In genomic region chr12:86885336-86885735, GRCm38 (mm10) we compare ENCODE assay signal across 8 mouse cellular contexts. TPM values are rescaled to one million over a fixed set of nuclear protein-coding genes. Genes with fewer than 3 reads are reported as not detected.
DNase-seq lines count a peak whose midpoint lies in the region; ATAC-seq and TF ChIP-seq lines count a peak whose summit lies in the region.

No protein-coding gene starts in this region.

- H3K27ac ChIP-seq in heart, embryonic 10.5 days: peak overlapping the region; percentile 97
- peak overlapping the region; percentile 75; the same call in 1 of the 2 replicates for H3K27ac ChIP-seq in ES-E14 (ENCODE audit: insufficient read depth, low read depth, low read length, poor library complexity, severe bottlenecking)
- peak overlapping the region; percentile 100 for H3K27ac ChIP-seq in heart, postnatal 0 days (ENCODE audit: low read depth)
- H3K27ac ChIP-seq in liver, embryonic 16.5 days (ENCODE audit: low read length): peak overlapping the region; percentile 61

- peaks cover 9% of the 10 kb centered on the region for H3K36me3 ChIP-seq in heart, embryonic 10.5 days
- peaks cover 22% of the 10 kb centered on the region for H3K36me3 ChIP-seq in ES-E14 (ENCODE audit: control insufficient read depth, insufficient read depth, low read length, poor library complexity, severe bottlenecking)
- 0 out of 2 replicates have a peak, but pooled peaks cover 4% of the 10 kb centered on the region for H3K36me3 ChIP-seq in heart, postnatal 0 days (replicated peaks; ENCODE audit: control insufficient read depth, insufficient read depth, low read length)
- H3K36me3 ChIP-seq in liver, embryonic 16.5 days (ENCODE audit: control insufficient read depth, insufficient read depth): no peaks in the 10 kb centered on the region

- H3K27me3 ChIP-seq in heart, embryonic 10.5 days (ENCODE audit: insufficient read depth, poor library complexity, severe bottlenecking): 0 out of 2 replicates have a peak, but pooled peaks cover 10% of the 10 kb centered on the region
- H3K27me3 ChIP-seq in heart, postnatal 0 days (ENCODE audit: control insufficient read depth, insufficient read depth, low read length): 0 out of 2 replicates have a peak, but pooled peaks cover 3% of the 10 kb centered on the region
- H3K27me3 ChIP-seq in liver, embryonic 16.5 days (ENCODE audit: control insufficient read depth, insufficient read depth, low read depth, low read length): peaks cover 78% of the 10 kb centered on the region

- in situ Hi-C loops in ES-E14 (cut with MboI; ENCODE audit: low sequenced_read_pairs in 2 of 2, unreplicated experiment in 2 of 2): no loop called here

- peak overlapping the region; percentile 94 for H3K4me3 ChIP-seq in heart, embryonic 10.5 days
- peak overlapping the region; percentile 45 to 56 for H3K4me3 ChIP-seq in ES-E14 (ENCODE audit: insufficient read depth in 1 of 2, low read depth in 1 of 2, low read length in 2 of 2, poor library complexity in 1 of 2, severe bottlenecking in 1 of 2)
- peak overlapping the region; percentile 87 for H3K4me3 ChIP-seq in heart, postnatal 0 days (ENCODE audit: low read depth, low read length)
- peak overlapping the region; percentile 64 for H3K4me3 ChIP-seq in liver, embryonic 16.5 days (ENCODE audit: low read depth, low read length)

- no peaks in the 10 kb centered on the region for H3K9me3 ChIP-seq in heart, embryonic 10.5 days
- H3K9me3 ChIP-seq in ES-E14 (ENCODE audit: control insufficient read depth, insufficient read depth, low read depth, low read length): no peaks in the 10 kb centered on the region
- no peaks in the 10 kb centered on the region for H3K9me3 ChIP-seq in heart, postnatal 0 days (replicated peaks; ENCODE audit: control insufficient read depth, low read length)
- H3K9me3 ChIP-seq in liver, embryonic 16.5 days (replicated peaks; ENCODE audit: control insufficient read depth, low read length): no peaks in the 10 kb centered on the region

- no peak for ATAC-seq in heart, postnatal 0 days (ENCODE audit: insufficient read depth, low read depth)
- no peak for ATAC-seq in liver, embryonic 16.5 days (ENCODE audit: low read depth)

- no peak for TF ChIP-seq EP300 in heart, postnatal 0 days (IDR thresholded peaks at IDR 0.05; ENCODE audit: low read depth)

- H3K9ac ChIP-seq in ES-E14 (ENCODE audit: insufficient read depth, low read depth, low read length, poor library complexity, severe bottlenecking): peak overlapping the region; percentile 5; the same call in 1 of the 2 replicates
- peak overlapping the region; percentile 55 for H3K9ac ChIP-seq in heart, postnatal 0 days (replicated peaks; ENCODE audit: low read depth, low read length)
- H3K9ac ChIP-seq in liver, embryonic 16.5 days (ENCODE audit: low read depth, low read length): no peak overlapping the region

- no peak for DNase-seq in heart, embryonic 10.5 days (ENCODE audit: low spot score)
- DNase-seq in heart, postnatal 4 days: no peak
- DNase-seq in ES-E14 (ENCODE audit: low read depth, low spot score): no peak
- no peak for DNase-seq in heart, postnatal 0 days (ENCODE audit: low spot score)
- no peak for DNase-seq in right cerebral cortex, postnatal 36 days (ENCODE audit: low spot score in 2 of 2)
- no peak for DNase-seq in thymus, postnatal 0 days (ENCODE audit: low spot score)
- no peak for DNase-seq in frontal cortex, postnatal 25 days (ENCODE audit: low spot score in 2 of 2)

- no peak for TF ChIP-seq CTCF in heart, postnatal 0 days (IDR thresholded peaks at IDR 0.05; ENCODE audit: low read depth)

- WGBS in heart, embryonic 10.5 days: 12% methylated on average over 6 of the region's 6 CpGs
- WGBS in heart, postnatal 0 days: 15% methylated on average over 6 of the region's 6 CpGs
- WGBS in liver, embryonic 16.5 days (ENCODE audit: insufficient replicate concordance): 27% methylated on average over 6 of the region's 6 CpGs

- peak overlapping the region; percentile 94 for H3K4me2 ChIP-seq in heart, postnatal 0 days (ENCODE audit: low read depth, low read length)
- peak overlapping the region; percentile 64 for H3K4me2 ChIP-seq in liver, embryonic 16.5 days (ENCODE audit: low read depth, low read length)

- H3K4me1 ChIP-seq in heart, embryonic 10.5 days: peaks cover 79% of the 10 kb centered on the region
- peaks cover 15 to 18% of the 10 kb centered on the region in 2 experiments for H3K4me1 ChIP-seq in ES-E14 (ENCODE audit: control insufficient read depth in 2 of 2, insufficient read depth in 2 of 2, low read length in 2 of 2, poor library complexity in 1 of 2)
- H3K4me1 ChIP-seq in heart, postnatal 0 days (ENCODE audit: control insufficient read depth, insufficient read depth): peaks cover 35% of the 10 kb centered on the region
- peaks cover 34% of the 10 kb centered on the region for H3K4me1 ChIP-seq in liver, embryonic 16.5 days (ENCODE audit: control insufficient read depth, low read depth, low read length)

TF ChIP-seq in ES-E14, 5 proteins besides CTCF, POLR2A, EP300 and RAD21:
- no peak for TF ChIP-seq ZC3H11A (IDR thresholded peaks at IDR 0.05; ENCODE audit: borderline replicate concordance, low read depth, low read length)
- no peak for TF ChIP-seq HCFC1 (IDR thresholded peaks at IDR 0.05; ENCODE audit: borderline replicate concordance, insufficient read depth, low read length)
- no peak for TF ChIP-seq CHD2 (IDR thresholded peaks at IDR 0.05; ENCODE audit: low read depth, low read length)
- no peak for TF ChIP-seq MAFK (IDR thresholded peaks at IDR 0.05; ENCODE audit: insufficient read depth, low read depth, low read length)
- TF ChIP-seq ZNF384 (IDR thresholded peaks at IDR 0.05; ENCODE audit: low read depth, low read length): no peak

RNA-seq across cellular contexts. Expression of gene Irf2bpl, which starts 0.7 kb away (rescaled TPM):
- 28.7 and 35.3 TPM in 2 replicates for polyA plus RNA-seq in heart, embryonic 10.5 days (2016; fragmentation: Nextera tagmentation; extraction: Ambion mirVana)
- 10 to 100 TPM; 85.8 to 86.2 TPM for total RNA-seq in heart, postnatal 4 days (2021)
- total RNA-seq in ES-E14 (2012; rRNA removed): 39.5 and 43.2 TPM in 2 replicates
- total RNA-seq in heart, postnatal 0 days (2014; rRNA removed; ENCODE audit: low replicate concordance): 74.0 and 88.5 TPM in 2 replicates
- polyA plus RNA-seq in heart, postnatal 0 days (2015; fragmentation: Nextera tagmentation; extraction: Ambion mirVana): 26.4 and 30.0 TPM in 2 replicates
- 1.8 and 2.3 TPM in 2 replicates for polyA plus RNA-seq in liver, embryonic 16.5 days (2015; fragmentation: Nextera tagmentation; extraction: Ambion mirVana)
- 13.1 and 15.5 TPM in 2 replicates for polyA plus RNA-seq in thymus, postnatal 0 days (2015; fragmentation: Nextera tagmentation; extraction: Ambion mirVana)
